Mouse (Mus musculus) splenic B cell, adult 2 months (primary cell): ENCODE results near the gene Frem1.

Source experiments
- DNase-seq: peaks from one replicate; pipeline ENCODE4 v3.0.0-alpha.2; 2011; ENCODE audit warnings: low read depth, low spot score
- H3K27me3 ChIP-seq: 2 replicates; pipeline ENCODE4 v1.6.1; 2012; ENCODE audit warnings: mild to moderate bottlenecking, low read length, moderate library complexity, mixed read lengths; ENCODE audit not compliant: control insufficient read depth, poor library complexity, insufficient read depth, severe bottlenecking
- H3K36me3 ChIP-seq: 2 replicates; pipeline ENCODE4 v1.6.1; 2012; ENCODE audit warnings: mild to moderate bottlenecking, low read length, moderate library complexity, mixed read lengths; ENCODE audit not compliant: control insufficient read depth, poor library complexity, insufficient read depth, severe bottlenecking

The Frem1 gene

DNA sequence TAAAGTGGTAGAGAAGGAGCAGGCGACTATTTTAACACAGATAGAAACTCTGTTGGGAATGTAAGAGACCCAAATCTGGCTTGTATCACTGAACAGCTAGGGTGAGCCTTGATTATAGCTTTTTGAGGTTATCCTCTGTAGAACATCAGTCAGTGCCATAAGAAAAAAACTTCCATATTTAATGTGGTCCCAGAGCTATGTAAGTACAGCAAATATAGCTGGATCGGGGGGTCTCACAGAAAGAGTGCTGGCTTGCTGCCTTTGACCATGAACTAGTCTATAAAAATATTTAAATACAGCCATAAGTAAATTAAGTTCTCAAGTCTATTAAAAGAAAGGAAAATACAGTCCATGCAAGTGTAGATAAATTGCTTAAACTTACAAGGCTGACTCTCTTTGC lies 171.9 kb downstream of the Frem1 start:
- Histone ChIP-seq H3K27me3 (no peaks in the 10 kb centered on the region), H3K36me3 (no peaks in the 10 kb centered on the region)
- no peak for DNase-seq

- no peaks in the 10 kb centered on the region for H3K36me3 ChIP-seq
- H3K27me3 ChIP-seq = no peaks in the 10 kb centered on the region
- no peak for DNase-seq
Observed at GRCm38 (mm10) chr4:82879152-82879551, 173.0 kb downstream of the Frem1 start.

GRCm38 (mm10) chr4:82876656-82877055 lies 175.5 kb downstream of the Frem1 start:
- no peaks in the 10 kb centered on the region for H3K36me3 ChIP-seq
- H3K27me3 ChIP-seq = no peaks in the 10 kb centered on the region
- no peak for DNase-seq

DNA sequence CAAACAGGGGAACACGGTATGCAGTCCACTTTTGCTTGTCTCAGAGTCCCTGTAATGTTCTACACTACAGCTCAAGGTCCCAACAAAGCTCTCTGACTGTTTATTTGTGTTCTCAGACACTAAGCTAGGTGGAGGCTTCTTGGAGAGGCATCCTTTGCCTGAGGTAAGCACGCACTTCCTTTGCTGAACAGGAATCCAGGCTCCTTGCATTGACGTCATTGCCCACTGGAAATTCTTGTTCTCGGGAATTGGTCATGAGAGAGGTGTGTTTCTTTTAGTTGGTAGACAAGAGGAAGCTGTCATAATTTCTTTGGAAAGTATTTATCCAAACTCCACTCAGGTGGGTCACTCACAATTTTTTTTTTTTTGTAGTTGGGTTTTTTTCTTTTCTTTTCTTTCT lies 176.6 kb downstream of the Frem1 start:
- no peaks in the 10 kb centered on the region for H3K27me3 ChIP-seq
- DNase-seq = no peak
- H3K36me3 ChIP-seq = no peaks in the 10 kb centered on the region

DNA sequence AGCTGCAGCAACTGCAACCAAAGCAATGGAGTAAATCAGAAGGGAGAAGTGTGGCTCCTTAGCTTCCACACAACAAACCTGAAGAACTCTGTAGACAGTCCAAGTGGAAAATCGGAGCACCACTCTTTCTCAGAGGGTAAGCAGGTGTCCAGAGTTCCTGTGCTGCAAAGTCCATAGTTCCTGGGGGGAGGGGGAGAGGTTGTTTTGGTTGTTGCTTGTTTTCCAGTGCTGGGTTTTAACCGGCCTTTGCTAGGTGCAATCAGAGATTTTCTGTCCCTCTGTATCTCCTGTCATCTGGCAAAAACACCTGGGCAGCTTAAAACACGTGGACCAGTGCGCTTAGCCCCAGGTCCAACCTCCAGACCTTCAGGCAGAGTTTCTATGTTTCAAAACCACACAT lies 177.3 kb downstream of the Frem1 start:
- DNase-seq = no peak
- Histone ChIP-seq H3K36me3 (no peaks in the 10 kb centered on the region), H3K27me3 (no peaks in the 10 kb centered on the region)

DNA sequence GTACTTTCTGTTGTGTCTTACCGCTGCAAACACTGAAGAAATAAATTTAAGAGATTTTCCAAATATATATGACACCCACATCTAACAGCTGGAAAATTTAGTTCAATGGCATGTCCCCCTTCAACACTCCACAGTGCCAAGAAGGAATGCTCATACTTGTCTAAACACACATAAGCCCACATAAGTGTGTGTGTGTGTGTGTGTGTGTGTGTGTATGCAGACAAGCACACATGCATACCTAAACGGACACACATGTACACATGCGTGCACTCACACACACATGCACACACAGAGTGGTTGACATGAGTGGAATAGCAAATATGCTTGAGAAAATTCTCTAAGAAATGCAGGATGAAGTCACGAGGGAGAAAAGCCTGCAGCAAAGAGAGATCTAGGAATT lies 179.6 kb downstream of the Frem1 start:
- H3K27me3 ChIP-seq = no peaks in the 10 kb centered on the region
- H3K36me3 ChIP-seq = no peaks in the 10 kb centered on the region
- no peak for DNase-seq

- H3K36me3 ChIP-seq = no peaks in the 10 kb centered on the region
- no peak for DNase-seq
- H3K27me3 ChIP-seq = no peaks in the 10 kb centered on the region
Observed at GRCm38 (mm10) chr4:82872121-82872520, 180.0 kb downstream of the Frem1 start.

GRCm38 (mm10) chr4:82870931-82871330 lies 181.2 kb downstream of the Frem1 start:
- no peaks in the 10 kb centered on the region for H3K36me3 ChIP-seq
- DNase-seq = no peak

GRCm38 (mm10) chr4:82867731-82868445 lies 184.3 kb downstream of the Frem1 start:
- DNase-seq = no peak
- no peaks in the 10 kb centered on the region for H3K36me3 ChIP-seq
- H3K27me3 ChIP-seq = no peaks in the 10 kb centered on the region

More at GRCm38 (mm10) chr4:82870931-82871330, 181.2 kb downstream of the Frem1 start:
- no peaks in the 10 kb centered on the region for H3K27me3 ChIP-seq

DNA sequence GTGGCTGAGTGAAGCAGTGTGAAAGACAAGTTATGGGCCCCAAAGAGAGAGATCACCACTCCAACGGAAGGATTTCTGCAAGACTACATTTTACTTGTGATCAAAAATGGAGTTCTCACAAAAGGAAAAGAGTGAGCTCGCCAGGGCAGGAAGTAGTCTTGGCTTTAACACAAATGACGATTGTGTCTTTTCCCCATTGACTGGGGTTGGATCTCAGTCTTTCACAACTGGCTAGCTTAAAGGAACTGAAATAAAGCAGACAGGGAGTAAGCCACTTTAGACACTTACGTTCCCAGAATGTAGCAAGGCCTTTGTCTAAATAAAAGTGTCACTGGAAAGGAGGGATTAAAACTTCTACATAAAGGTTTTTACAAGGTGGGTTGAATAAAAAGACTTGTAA lies 185.0 kb downstream of the Frem1 start:
- Histone ChIP-seq H3K36me3 (no peaks in the 10 kb centered on the region), H3K27me3 (no peaks in the 10 kb centered on the region)

GRCm38 (mm10) chr4:82864974-82865699 lies 187.0 kb downstream of the Frem1 start:
- Histone ChIP-seq H3K27me3 (no peaks in the 10 kb centered on the region), H3K36me3 (no peaks in the 10 kb centered on the region)
- DNase-seq = no peak

More for the DNA sequence above, 185.0 kb downstream of the Frem1 start:
- no peak for DNase-seq

DNA sequence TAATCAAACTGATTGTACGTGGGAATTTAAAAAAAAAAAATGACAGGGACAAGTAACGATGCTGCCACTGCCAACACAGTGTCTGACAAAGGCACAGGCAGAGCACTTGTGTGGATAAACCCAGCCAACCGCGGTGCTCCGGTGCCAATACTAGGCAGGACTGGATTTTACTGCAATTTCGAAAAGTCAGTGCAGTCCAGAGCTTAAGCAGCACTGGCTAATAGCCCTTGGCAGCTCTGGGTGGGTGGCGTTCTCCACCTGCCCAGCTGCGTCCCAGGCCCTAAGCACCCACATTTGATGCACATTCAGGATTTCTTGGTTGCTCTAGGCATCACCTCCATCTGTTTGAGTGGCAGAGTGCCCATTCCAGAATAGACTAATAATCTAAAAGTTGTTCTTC lies 188.8 kb downstream of the Frem1 start:
- no peaks in the 10 kb centered on the region for H3K36me3 ChIP-seq

GRCm38 (mm10) chr4:82861451-82861850 lies 190.7 kb downstream of the Frem1 start:
- H3K36me3 ChIP-seq = no peaks in the 10 kb centered on the region
- no peak for DNase-seq
- no peaks in the 10 kb centered on the region for H3K27me3 ChIP-seq

More for the DNA sequence above, 188.8 kb downstream of the Frem1 start:
- H3K27me3 ChIP-seq = no peaks in the 10 kb centered on the region
- DNase-seq = no peak

DNA sequence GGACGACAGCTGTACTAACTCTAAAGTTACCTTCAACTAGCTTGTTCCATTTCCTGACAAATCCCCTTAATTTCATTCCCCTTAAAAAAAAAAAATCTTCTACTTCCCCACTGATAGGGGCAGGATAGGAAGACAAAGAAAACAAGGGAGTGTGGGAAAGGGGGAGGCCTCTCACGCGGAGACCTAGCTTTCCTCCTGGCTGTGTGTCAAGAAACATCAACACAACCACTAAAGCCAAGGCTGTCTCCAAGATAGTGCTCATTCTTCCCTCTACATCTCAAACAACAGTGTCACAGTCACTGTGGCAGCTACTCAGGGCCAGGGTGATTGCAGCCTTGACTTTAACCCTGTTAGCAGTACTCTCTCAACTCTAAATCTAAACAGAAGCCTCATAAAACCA lies 191.6 kb downstream of the Frem1 start:
- no peaks in the 10 kb centered on the region for H3K36me3 ChIP-seq
- H3K27me3 ChIP-seq = no peaks in the 10 kb centered on the region
- no peak for DNase-seq
